Comparison of ENCODE assay signal across 8 mouse cellular contexts in genomic region chr11:117317429-117318101, GRCm38 (mm10).
DNase-seq lines count a peak whose midpoint lies in the region; ATAC-seq and TF ChIP-seq lines count a peak whose summit lies in the region.

No protein-coding gene starts in this region.

- no peaks in the 10 kb centered on the region; the same call in 1 of the 2 replicates for H3K27me3 ChIP-seq in forebrain, postnatal 0 days (ENCODE audit: insufficient read depth, low read length)
- H3K27me3 ChIP-seq in midbrain, embryonic 15.5 days (replicated peaks): no peaks in the 10 kb centered on the region

- no peak; the same call in 1 of the 2 replicates for ATAC-seq in forebrain, postnatal 0 days
- peak; percentile 32 for ATAC-seq in midbrain, embryonic 15.5 days (replicated peaks)
- ATAC-seq in erythroid progenitor cell, adult 5-6 weeks (replicated peaks; ENCODE audit: low FRiP score, poor library complexity, severe bottlenecking): no peak

- DNase-seq in layer of hippocampus, adult 2 months (ENCODE audit: low spot score in 2 of 2): no peak
- DNase-seq in layer of hippocampus, adult 9-10 months (ENCODE audit: low spot score): no peak
- peak; percentile 37 for DNase-seq in brain, adult 2 months (ENCODE audit: low read depth, low spot score)
- DNase-seq in forebrain, postnatal 0 days: no peak
- peak; percentile 40 to 56 for DNase-seq in layer of hippocampus, postnatal 36 days
- DNase-seq in urinary bladder, postnatal 10 days (ENCODE audit: low spot score): no peak

- WGBS in forebrain, postnatal 0 days: 33% methylated on average over 20 of the region's 20 CpGs
- 17% methylated on average over 20 of the region's 20 CpGs for WGBS in midbrain, embryonic 15.5 days

- H3K27ac ChIP-seq in layer of hippocampus, adult 2 months: peak overlapping the region; percentile 86
- H3K27ac ChIP-seq in forebrain, postnatal 0 days (ENCODE audit: low read depth, low read length): peak overlapping the region; percentile 77
- peak overlapping the region; percentile 62 for H3K27ac ChIP-seq in midbrain, embryonic 15.5 days

- peak overlapping the region; percentile 26; the same call in 1 of the 2 replicates for H3K4me2 ChIP-seq in forebrain, postnatal 0 days (ENCODE audit: low read depth)
- H3K4me2 ChIP-seq in midbrain, embryonic 15.5 days: peak overlapping the region; percentile 21; the same call in 1 of the 2 replicates

- no peaks in the 10 kb centered on the region for H3K36me3 ChIP-seq in forebrain, postnatal 0 days (ENCODE audit: insufficient read depth)
- no peaks in the 10 kb centered on the region for H3K36me3 ChIP-seq in midbrain, embryonic 15.5 days (replicated peaks)

- 0 out of 2 replicates have a peak, but pooled peaks cover 16% of the 10 kb centered on the region for H3K4me1 ChIP-seq in forebrain, postnatal 0 days (ENCODE audit: insufficient read depth)
- peaks cover 51% of the 10 kb centered on the region for H3K4me1 ChIP-seq in midbrain, embryonic 15.5 days

- H3K9me3 ChIP-seq in forebrain, postnatal 0 days (ENCODE audit: low read length): no peaks in the 10 kb centered on the region
- H3K9me3 ChIP-seq in midbrain, embryonic 15.5 days: no peaks in the 10 kb centered on the region

- H3K4me3 ChIP-seq in layer of hippocampus, adult 2 months: peak overlapping the region; percentile 25
- H3K4me3 ChIP-seq in forebrain, postnatal 0 days (ENCODE audit: low read depth, low read length): no peak overlapping the region
- no peak overlapping the region for H3K4me3 ChIP-seq in midbrain, embryonic 15.5 days

- no peak for TF ChIP-seq CTCF in layer of hippocampus, adult 2 months (conservative IDR thresholded peaks at IDR 0.05)
- TF ChIP-seq CTCF in forebrain, postnatal 0 days (IDR thresholded peaks at IDR 0.05; ENCODE audit: low read depth): no peak

- H3K9ac ChIP-seq in forebrain, postnatal 0 days: peak overlapping the region; percentile 45
- H3K9ac ChIP-seq in midbrain, embryonic 15.5 days: peak overlapping the region; percentile 14; the same call in 1 of the 2 replicates

Comparison
In these comparisons a context has a peak if more than half of its experiments do, and no peak if none do; other contexts are left out.
1. DNase-seq: peak in brain, adult 2 months (single experiment) and layer of hippocampus, postnatal 36 days (2 of 2); none in layer of hippocampus, adult 2 months (0 of 2), layer of hippocampus, adult 9-10 months (single experiment), forebrain, postnatal 0 days (single experiment) and urinary bladder, postnatal 10 days (single experiment).
2. Peak in every context shown above with its lines, with median percentiles within 50 percentile points of each other: H3K27ac ChIP-seq.